Mouse (Mus musculus): ENCODE measurements around the gene Slamf9. TPM values are rescaled to one million over a fixed set of nuclear protein-coding genes. Genes with fewer than 3 reads are reported as not detected.
A peak's percentile ranks its signal among the peaks of the same experiment; 100 is the strongest.

The Slamf9 gene
- polyA plus RNA-seq, 1 experiment from 2014 or later: 0.38 TPM

- H3K4me1 ChIP-seq: peaks cover 18% of the 10 kb centered on the region
- H3K27ac ChIP-seq (replicated peaks): no peak overlapping the region
- no peaks in the 10 kb centered on the region for H3K9me3 ChIP-seq (replicated peaks)
- H3K27me3 ChIP-seq (replicated peaks): no peaks in the 10 kb centered on the region
- ATAC-seq (ENCODE audit: low FRiP score): no peak
- no peaks in the 10 kb centered on the region for H3K36me3 ChIP-seq
- H3K4me3 ChIP-seq (replicated peaks): no peak overlapping the region
- WGBS: 63% methylated on average over 6 of the region's 6 CpGs
- no peak overlapping the region for H3K9ac ChIP-seq (replicated peaks)
- H3K4me2 ChIP-seq: no peak overlapping the region
Measured at GRCm38 (mm10) chr1:172519644-172520043, 44.5 kb downstream of the Slamf9 start.

- H3K4me2 ChIP-seq: peak within 1 kb of the TSS; percentile 78
- peaks cover 22% of the 10 kb centered on the region for H3K4me1 ChIP-seq
- ATAC-seq (ENCODE audit: low FRiP score): peak; percentile 93
- peak within 1 kb of the TSS; percentile 18; the same call in 1 of the 2 replicates for H3K9ac ChIP-seq (replicated peaks)
- peak within 1 kb of the TSS; percentile 43 for H3K4me3 ChIP-seq (replicated peaks)
- H3K9me3 ChIP-seq (replicated peaks): no peaks in the 10 kb centered on the region
- no peaks in the 10 kb centered on the region for H3K36me3 ChIP-seq
- WGBS: 5% methylated on average over 28 of the region's 28 CpGs
- H3K27ac ChIP-seq (replicated peaks): peak within 1 kb of the TSS; percentile 47; the same call in 1 of the 2 replicates
- H3K27me3 ChIP-seq (replicated peaks): no peaks in the 10 kb centered on the region
Measured at GRCm38 (mm10) chr1:172520576-172521440, 45.6 kb downstream of the Slamf9 start, which contains the start of gene Cfap45. Gene Cfap45, plus strand, starts transcription at chr1:172520801.

GRCm38 (mm10) chr1:172522524-172522923 is 47.4 kb downstream of the Slamf9 start:
- ATAC-seq (ENCODE audit: low FRiP score): no peak
- H3K36me3 ChIP-seq: no peaks in the 10 kb centered on the region
- WGBS: 70% methylated on average over 7 of the region's 7 CpGs

GRCm38 (mm10) chr1:172523699-172524101 is 48.5 kb downstream of the Slamf9 start:
- 58% methylated on average over 12 of the region's 12 CpGs for WGBS
- no peak overlapping the region for H3K9ac ChIP-seq (replicated peaks)
- no peaks in the 10 kb centered on the region for H3K27me3 ChIP-seq (replicated peaks)
- no peak overlapping the region for H3K27ac ChIP-seq (replicated peaks)
- no peak overlapping the region for H3K4me3 ChIP-seq (replicated peaks)
- no peaks in the 10 kb centered on the region for H3K36me3 ChIP-seq
- no peaks in the 10 kb centered on the region for H3K9me3 ChIP-seq (replicated peaks)
- ATAC-seq (ENCODE audit: low FRiP score): no peak
- H3K4me2 ChIP-seq: no peak overlapping the region
- peaks cover 22% of the 10 kb centered on the region for H3K4me1 ChIP-seq

More at GRCm38 (mm10) chr1:172522524-172522923, 47.4 kb downstream of the Slamf9 start:
- Histone ChIP-seq H3K9ac (replicated peaks) (no peak overlapping the region), H3K4me3 (replicated peaks) (no peak overlapping the region), H3K27ac (replicated peaks) (no peak overlapping the region), H3K9me3 (replicated peaks) (no peaks in the 10 kb centered on the region), H3K4me2 (no peak overlapping the region), H3K27me3 (replicated peaks) (no peaks in the 10 kb centered on the region), H3K4me1 (peaks cover 22% of the 10 kb centered on the region)

- no peaks in the 10 kb centered on the region for H3K9me3 ChIP-seq (replicated peaks)
- no peak overlapping the region for H3K9ac ChIP-seq (replicated peaks)
- H3K4me2 ChIP-seq: peak overlapping the region; percentile 33
- peaks cover 24% of the 10 kb centered on the region for H3K4me1 ChIP-seq
- no peaks in the 10 kb centered on the region for H3K36me3 ChIP-seq
- H3K27ac ChIP-seq (replicated peaks): peak overlapping the region; percentile 61
- 36% methylated on average over 15 of the region's 15 CpGs for WGBS
- H3K27me3 ChIP-seq (replicated peaks): no peaks in the 10 kb centered on the region
- ATAC-seq (ENCODE audit: low FRiP score): no peak
- no peak overlapping the region for H3K4me3 ChIP-seq (replicated peaks)
Measured at GRCm38 (mm10) chr1:172525027-172525764, 50.0 kb downstream of the Slamf9 start.

- Histone ChIP-seq H3K27ac (replicated peaks) (no peak overlapping the region), H3K9me3 (replicated peaks) (no peaks in the 10 kb centered on the region), H3K27me3 (replicated peaks) (no peaks in the 10 kb centered on the region), H3K9ac (replicated peaks) (no peak overlapping the region), H3K4me2 (no peak overlapping the region), H3K36me3 (no peaks in the 10 kb centered on the region), H3K4me3 (replicated peaks) (no peak overlapping the region), H3K4me1 (peaks cover 23% of the 10 kb centered on the region)
- 72% methylated on average over 7 of the region's 7 CpGs for WGBS
- ATAC-seq (ENCODE audit: low FRiP score): no peak
Measured at GRCm38 (mm10) chr1:172525971-172526370, 50.8 kb downstream of the Slamf9 start.

GRCm38 (mm10) chr1:172526380-172527081 is 51.4 kb downstream of the Slamf9 start:
- Histone ChIP-seq H3K9me3 (replicated peaks) (no peaks in the 10 kb centered on the region), H3K4me2 (no peak overlapping the region), H3K9ac (replicated peaks) (no peak overlapping the region), H3K27me3 (replicated peaks) (no peaks in the 10 kb centered on the region), H3K4me1 (peaks cover 23% of the 10 kb centered on the region), H3K36me3 (no peaks in the 10 kb centered on the region), H3K4me3 (replicated peaks) (no peak overlapping the region), H3K27ac (replicated peaks) (no peak overlapping the region)
- ATAC-seq (ENCODE audit: low FRiP score): no peak
- WGBS: 74% methylated on average over 23 of the region's 23 CpGs

- Histone ChIP-seq H3K4me2 (no peak overlapping the region), H3K9me3 (replicated peaks) (no peaks in the 10 kb centered on the region), H3K36me3 (no peaks in the 10 kb centered on the region), H3K4me3 (replicated peaks) (no peak overlapping the region), H3K9ac (replicated peaks) (no peak overlapping the region), H3K27me3 (replicated peaks) (no peaks in the 10 kb centered on the region), H3K27ac (replicated peaks) (no peak overlapping the region), H3K4me1 (peaks cover 29% of the 10 kb centered on the region)
- 93% methylated on average over 10 of the region's 10 CpGs for WGBS
- no peak for ATAC-seq (ENCODE audit: low FRiP score)
Measured at GRCm38 (mm10) chr1:172527431-172527830, 52.3 kb downstream of the Slamf9 start.

Other genes starting within 250 kb of the Slamf9 start
- 0.05 TPM in 1 of 2 replicates, not detected in the other for gene Atp1a4, start 216.9 kb upstream of the Slamf9 start, polyA plus RNA-seq (2015; fragmentation: Nextera tagmentation; extraction: Ambion mirVana)
- 70.9 and 71.3 TPM in 2 replicates for gene Igsf8, start 213.7 kb upstream of the Slamf9 start, polyA plus RNA-seq (2015; fragmentation: Nextera tagmentation; extraction: Ambion mirVana)
- 57.9 and 63.1 TPM in 2 replicates for gene Atp1a2, start 177.3 kb upstream of the Slamf9 start, polyA plus RNA-seq (2015; fragmentation: Nextera tagmentation; extraction: Ambion mirVana)
- 2.5 and 3.2 TPM in 2 replicates for gene Kcnj9, start 146.0 kb upstream of the Slamf9 start, polyA plus RNA-seq (2015; fragmentation: Nextera tagmentation; extraction: Ambion mirVana)
- gene Kcnj10, start 134.1 kb upstream of the Slamf9 start, polyA plus RNA-seq (2015; fragmentation: Nextera tagmentation; extraction: Ambion mirVana): 2.3 and 2.5 TPM in 2 replicates
- gene Pigm, start 98.8 kb upstream of the Slamf9 start, polyA plus RNA-seq (2015; fragmentation: Nextera tagmentation; extraction: Ambion mirVana): 3.7 and 3.8 TPM in 2 replicates
- 38.9 TPM in 2 replicates for gene Igsf9, start 6.4 kb downstream of the Slamf9 start, polyA plus RNA-seq (2015; fragmentation: Nextera tagmentation; extraction: Ambion mirVana)
- gene Tagln2, start 24.7 kb downstream of the Slamf9 start, polyA plus RNA-seq (2015; fragmentation: Nextera tagmentation; extraction: Ambion mirVana): 140 and 198 TPM in 2 replicates
- 3.8 and 4.3 TPM in 2 replicates for gene Cfap45, start 45.4 kb downstream of the Slamf9 start, polyA plus RNA-seq (2015; fragmentation: Nextera tagmentation; extraction: Ambion mirVana)
- 1.4 and 1.9 TPM in 2 replicates for gene Vsig8, start 80.6 kb downstream of the Slamf9 start, polyA plus RNA-seq (2015; fragmentation: Nextera tagmentation; extraction: Ambion mirVana)
- 0.33 TPM in 1 of 2 replicates, not detected in the other for gene Slamf8, start 115.2 kb downstream of the Slamf9 start, polyA plus RNA-seq (2015; fragmentation: Nextera tagmentation; extraction: Ambion mirVana)
- gene Fcrl6, start 127.2 kb downstream of the Slamf9 start, polyA plus RNA-seq (2015; fragmentation: Nextera tagmentation; extraction: Ambion mirVana): 0.22 and 0.27 TPM in 2 replicates
- 15.3 and 15.5 TPM in 2 replicates for gene Dusp23, start 157.6 kb downstream of the Slamf9 start, polyA plus RNA-seq (2015; fragmentation: Nextera tagmentation; extraction: Ambion mirVana)
- 0.35 and 0.37 TPM in 2 replicates for gene Crp, start 222.7 kb downstream of the Slamf9 start, polyA plus RNA-seq (2015; fragmentation: Nextera tagmentation; extraction: Ambion mirVana)

All from neural tube, embryonic 15.5 days (tissue).